Mouse (Mus musculus) urinary bladder, adult 2 months (tissue): ENCODE results near the gene Tmem88. TPM values are rescaled to one million over a fixed set of nuclear protein-coding genes. Genes with fewer than 3 reads are reported as not detected.
A peak's percentile ranks its signal among the peaks of the same experiment; 100 is the strongest.

Source experiments
- DNase-seq: peaks from one replicate; pipeline ENCODE4 v3.0.0; 2022; ENCODE audit warnings: low spot score
- polyA plus RNA-seq: library from polyadenylated mRNA; depleted of rRNA; stranded (reverse); fragments of >200 nt; gene quantifications from 2 replicates; pipeline ENCODE4 v1.2.3, GENCODE M21; 2012; rRNA removed

Gene Tmem88
- polyA plus RNA-seq: 11.5 and 11.6 TPM in 2 replicates

GRCm38 (mm10) chr11:69398059-69398458 lies at the start of gene Tmem88:
Tmem88 (minus strand) TSS chr11:69398234.
- no peak for DNase-seq

GRCm38 (mm10) chr11:69447299-69447698 lies 49.3 kb upstream of the Tmem88 start:
- no peak for DNase-seq

- DNase-seq: no peak
Observed at GRCm38 (mm10) chr11:69443328-69443727, 45.3 kb upstream of the Tmem88 start.

- DNase-seq: no peak
Observed at GRCm38 (mm10) chr11:69437291-69437690, 39.3 kb upstream of the Tmem88 start.

- no peak for DNase-seq
Observed at GRCm38 (mm10) chr11:69433189-69433588, 35.2 kb upstream of the Tmem88 start.

GRCm38 (mm10) chr11:69432640-69432982 lies 34.6 kb upstream of the Tmem88 start:
- DNase-seq: no peak

- DNase-seq: no peak
Observed at GRCm38 (mm10) chr11:69431829-69432639, 34.0 kb upstream of the Tmem88 start.

GRCm38 (mm10) chr11:69430631-69431030 lies 32.6 kb upstream of the Tmem88 start:
- no peak for DNase-seq

GRCm38 (mm10) chr11:69429313-69429712 lies 31.3 kb upstream of the Tmem88 start:
- DNase-seq: no peak

- no peak for DNase-seq
Observed at GRCm38 (mm10) chr11:69428751-69429150, 30.7 kb upstream of the Tmem88 start.

GRCm38 (mm10) chr11:69426246-69426645 lies 28.2 kb upstream of the Tmem88 start:
- DNase-seq: no peak

GRCm38 (mm10) chr11:69423885-69424284 lies 25.9 kb upstream of the Tmem88 start:
- DNase-seq: no peak

GRCm38 (mm10) chr11:69422842-69423241 lies 24.8 kb upstream of the Tmem88 start:
- no peak for DNase-seq

GRCm38 (mm10) chr11:69421131-69421977 lies 23.3 kb upstream of the Tmem88 start:
- DNase-seq: no peak

GRCm38 (mm10) chr11:69420554-69421000 lies 22.5 kb upstream of the Tmem88 start:
- DNase-seq: no peak

GRCm38 (mm10) chr11:69419813-69420553 lies 21.9 kb upstream of the Tmem88 start:
- DNase-seq: no peak

- no peak for DNase-seq
Observed at GRCm38 (mm10) chr11:69419443-69419812, 21.4 kb upstream of the Tmem88 start.

- peak; percentile 62 for DNase-seq
Observed at GRCm38 (mm10) chr11:69418481-69419442, 20.7 kb upstream of the Tmem88 start.

GRCm38 (mm10) chr11:69417449-69418384 lies 19.7 kb upstream of the Tmem88 start:
- DNase-seq: peak; percentile 86
